Comparison of ENCODE assay signal across 16 mouse cellular contexts in genomic region chr12:106046143-106046795, GRCm38 (mm10). TPM values are rescaled to one million over a fixed set of nuclear protein-coding genes. Genes with fewer than 3 reads are reported as not detected.
DNase-seq lines count a peak whose midpoint lies in the region; ATAC-seq lines count a peak whose summit lies in the region.
"Had no signal": no experiment of that assay in that cellular context is flagged by ENCODE, and none has a peak within 500 bp of the region (broad histone marks: within the 10 kb centered on the region; RNA-seq: fewer than 3 reads in every experiment).

No protein-coding gene starts in this region.

- H3K4me2 ChIP-seq in forebrain, embryonic 11.5 days (ENCODE audit: low read depth, low read length, severe bottlenecking): no peak overlapping the region
- H3K4me2 ChIP-seq in hindbrain, embryonic 11.5 days (replicated peaks; ENCODE audit: low read depth, low read length): no peak overlapping the region
- H3K4me2 ChIP-seq: hindbrain, embryonic 15.5 days; limb, embryonic 13.5 days had no signal

- H3K9ac ChIP-seq in forebrain, embryonic 11.5 days (ENCODE audit: low read length): no peak overlapping the region
- H3K9ac ChIP-seq in hindbrain, embryonic 11.5 days (ENCODE audit: low read depth, low read length): no peak overlapping the region
- H3K9ac ChIP-seq: hindbrain, embryonic 15.5 days; limb, embryonic 13.5 days had no signal

- H3K27me3 ChIP-seq in forebrain, embryonic 10.5 days (ENCODE audit: poor library complexity, severe bottlenecking): no peaks in the 10 kb centered on the region
- H3K27me3 ChIP-seq in forebrain, embryonic 11.5 days (ENCODE audit: control insufficient read depth, insufficient read depth, low read length): no peaks in the 10 kb centered on the region
- H3K27me3 ChIP-seq in hindbrain, embryonic 10.5 days (ENCODE audit: insufficient read depth, poor library complexity, severe bottlenecking): no peaks in the 10 kb centered on the region
- H3K27me3 ChIP-seq in hindbrain, embryonic 11.5 days (ENCODE audit: control insufficient read depth, insufficient read depth, low read length): no peaks in the 10 kb centered on the region
- H3K27me3 ChIP-seq: hindbrain, embryonic 15.5 days; limb, embryonic 13.5 days had no signal

- H3K27ac ChIP-seq in forebrain, embryonic 10.5 days: peak overlapping the region; percentile 27
- no peak overlapping the region for H3K27ac ChIP-seq in forebrain, embryonic 11.5 days (ENCODE audit: low read depth, low read length)
- peak overlapping the region; percentile 72 for H3K27ac ChIP-seq in hindbrain, embryonic 10.5 days
- H3K27ac ChIP-seq in hindbrain, embryonic 11.5 days (ENCODE audit: low read depth, low read length): no peak overlapping the region
- H3K27ac ChIP-seq: hindbrain, embryonic 15.5 days; limb, embryonic 13.5 days had no signal

- H3K9me3 ChIP-seq in forebrain, embryonic 10.5 days: no peaks in the 10 kb centered on the region
- H3K9me3 ChIP-seq in forebrain, embryonic 11.5 days (ENCODE audit: control insufficient read depth, low read length): no peaks in the 10 kb centered on the region
- no peaks in the 10 kb centered on the region for H3K9me3 ChIP-seq in hindbrain, embryonic 10.5 days
- no peaks in the 10 kb centered on the region for H3K9me3 ChIP-seq in hindbrain, embryonic 11.5 days (ENCODE audit: control insufficient read depth, low read length)
- H3K9me3 ChIP-seq: hindbrain, embryonic 15.5 days; limb, embryonic 13.5 days had no signal

- H3K4me1 ChIP-seq in forebrain, embryonic 10.5 days: peaks cover 12% of the 10 kb centered on the region
- no peaks in the 10 kb centered on the region for H3K4me1 ChIP-seq in forebrain, embryonic 11.5 days (replicated peaks; ENCODE audit: control insufficient read depth, insufficient read depth, low read length)
- peaks cover 13% of the 10 kb centered on the region for H3K4me1 ChIP-seq in hindbrain, embryonic 10.5 days (replicated peaks)
- no peaks in the 10 kb centered on the region for H3K4me1 ChIP-seq in hindbrain, embryonic 11.5 days (replicated peaks; ENCODE audit: control insufficient read depth, insufficient read depth, low read length)
- H3K4me1 ChIP-seq: limb, embryonic 13.5 days had no signal

- WGBS in forebrain, embryonic 10.5 days: 53% methylated on average over 9 of the region's 9 CpGs
- 51% methylated on average over 9 of the region's 9 CpGs for WGBS in forebrain, embryonic 11.5 days
- 40% methylated on average over 9 of the region's 9 CpGs for WGBS in hindbrain, embryonic 10.5 days
- 47% methylated on average over 9 of the region's 9 CpGs for WGBS in hindbrain, embryonic 11.5 days

- H3K4me3 ChIP-seq in forebrain, embryonic 10.5 days: no peak overlapping the region
- no peak overlapping the region for H3K4me3 ChIP-seq in forebrain, embryonic 11.5 days (ENCODE audit: low read depth, low read length)
- no peak overlapping the region for H3K4me3 ChIP-seq in hindbrain, embryonic 10.5 days
- no peak overlapping the region for H3K4me3 ChIP-seq in hindbrain, embryonic 11.5 days (ENCODE audit: low read depth, low read length)
- H3K4me3 ChIP-seq: hindbrain, embryonic 15.5 days; limb, embryonic 13.5 days had no signal

- H3K36me3 ChIP-seq in forebrain, embryonic 10.5 days (replicated peaks): peaks cover 68% of the 10 kb centered on the region
- no peaks in the 10 kb centered on the region; the same call in 1 of the 2 replicates for H3K36me3 ChIP-seq in forebrain, embryonic 11.5 days (ENCODE audit: control insufficient read depth, insufficient read depth, low read length)
- H3K36me3 ChIP-seq in hindbrain, embryonic 10.5 days: peaks cover 54% of the 10 kb centered on the region
- H3K36me3 ChIP-seq in hindbrain, embryonic 11.5 days (ENCODE audit: control insufficient read depth, insufficient read depth, low read length): no peaks in the 10 kb centered on the region
- H3K36me3 ChIP-seq: hindbrain, embryonic 15.5 days had no signal

- no peak for ATAC-seq in forebrain, embryonic 11.5 days (replicated peaks; ENCODE audit: low FRiP score)
- no peak for ATAC-seq in hindbrain, embryonic 11.5 days (ENCODE audit: low FRiP score)

- no peak for DNase-seq in forebrain, embryonic 10.5 days (ENCODE audit: extremely low spot score, low spot score)
- DNase-seq in forebrain, embryonic 11.5 days (ENCODE audit: low spot score): no peak
- DNase-seq in hindbrain, embryonic 10.5 days (ENCODE audit: low spot score): no peak
- no peak for DNase-seq in hindbrain, embryonic 11.5 days (ENCODE audit: low spot score)
- peak; percentile 15 for DNase-seq in thymus, postnatal 4 days
- DNase-seq in thymus, adult 18-20 months: no peak
- no peak for DNase-seq in cerebellum, adult 9-11 months
- DNase-seq in frontal cortex, postnatal 14 days (ENCODE audit: low spot score in 2 of 2): no peak
- DNase-seq: cerebellum, postnatal 10 days; gastrocnemius, postnatal 10 days; kidney, postnatal 36 days; lung, postnatal 4 days; retina, postnatal 1 day; spleen, adult 18-20 months had no signal

RNA-seq across cellular contexts. Expression of gene Vrk1, which starts 36.2 kb away (rescaled TPM):
- 123 TPM in 2 replicates for polyA plus RNA-seq in forebrain, embryonic 10.5 days (2016; fragmentation: Nextera tagmentation; extraction: Ambion mirVana)
- 114 and 115 TPM in 2 replicates for polyA plus RNA-seq in forebrain, embryonic 11.5 days (2014; fragmentation: Nextera tagmentation; extraction: Ambion mirVana)
- polyA plus RNA-seq in hindbrain, embryonic 10.5 days (2016; fragmentation: Nextera tagmentation; extraction: Ambion mirVana): 81.7 and 109 TPM in 2 replicates
- polyA plus RNA-seq in hindbrain, embryonic 11.5 days (2014; fragmentation: Nextera tagmentation; extraction: Ambion mirVana): 90.3 and 92.3 TPM in 2 replicates

Comparison
In these comparisons a context has a peak if more than half of its experiments do, and no peak if none do; other contexts are left out.
1. H3K27ac ChIP-seq: peak in forebrain, embryonic 10.5 days (single experiment) and hindbrain, embryonic 10.5 days (single experiment); none in forebrain, embryonic 11.5 days (single experiment) and hindbrain, embryonic 11.5 days (single experiment).